Mouse (Mus musculus): ENCODE measurements at regions not wholly inside any gene's neighbourhood (a gene's known extent, or its start where the extent isn't known, plus 50 kb on each side); places are given as distances from the start of the nearest gene placed in this dataset.

DNA sequence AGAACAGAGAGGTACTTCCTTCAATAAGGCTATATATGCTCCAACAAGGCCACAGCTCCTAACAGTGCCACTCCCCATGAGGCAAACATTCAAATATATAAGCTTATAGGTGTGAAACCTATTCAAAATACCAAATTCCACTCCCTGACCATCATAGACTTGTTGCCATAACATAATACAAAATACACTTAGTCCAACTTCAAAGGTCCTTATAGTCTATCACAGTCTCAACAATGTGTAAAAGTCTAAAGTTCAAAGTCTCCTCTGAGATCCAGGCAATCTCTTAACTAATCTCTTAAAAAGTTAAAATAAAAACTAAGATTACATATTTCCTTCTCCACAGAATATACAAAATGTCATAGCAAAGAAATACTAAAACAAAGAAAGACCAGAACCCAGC, 574.5 kb downstream of the Hs3st4 start:
- Histone ChIP-seq H3K4me2 (ENCODE audit: low read length) (no peak overlapping the region), H3K4me3 (replicated peaks; ENCODE audit: low read depth, low read length) (no peak overlapping the region), H3K4me1 (replicated peaks; ENCODE audit: insufficient read depth, low read length) (no peaks in the 10 kb centered on the region), H3K27ac (no peak overlapping the region), H3K9me3 (replicated peaks; ENCODE audit: low read length) (no peaks in the 10 kb centered on the region), H3K9ac (ENCODE audit: low read depth, low read length) (no peak overlapping the region), H3K27me3 (ENCODE audit: insufficient read depth, low read length) (no peaks in the 10 kb centered on the region), H3K36me3 (ENCODE audit: insufficient read depth, low read length) (no peaks in the 10 kb centered on the region)
- TF ChIP-seq CTCF (IDR thresholded peaks at IDR 0.05; ENCODE audit: low read depth), result no peak
- DNase-seq (ENCODE audit: low spot score), result no peak
- ATAC-seq (replicated peaks; ENCODE audit: low FRiP score, low read depth), result no peak

DNA sequence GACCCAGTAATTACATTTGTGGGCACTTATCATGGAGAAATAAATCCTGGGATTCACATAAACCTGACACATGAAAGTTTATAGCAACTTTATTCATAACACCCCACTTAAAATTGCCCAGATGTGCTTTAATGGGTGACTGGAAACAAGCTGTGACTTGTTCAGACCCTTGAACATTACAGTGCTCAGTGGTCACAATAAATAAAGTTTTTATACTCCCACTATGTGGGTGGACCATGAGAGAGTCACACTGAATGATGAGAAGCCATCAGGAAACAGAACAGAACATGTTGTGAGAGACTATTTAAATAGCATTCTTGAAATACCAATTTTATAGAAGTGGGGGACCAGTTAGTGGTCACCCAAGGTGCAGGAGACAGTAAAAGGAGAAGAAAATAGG, 588.1 kb downstream of the Hs3st4 start:
- Histone ChIP-seq H3K27me3 (ENCODE audit: insufficient read depth, low read length) (no peaks in the 10 kb centered on the region), H3K9me3 (replicated peaks; ENCODE audit: low read length) (no peaks in the 10 kb centered on the region), H3K4me3 (replicated peaks; ENCODE audit: low read depth, low read length) (no peak overlapping the region), H3K4me2 (ENCODE audit: low read length) (no peak overlapping the region), H3K9ac (ENCODE audit: low read depth, low read length) (no peak overlapping the region), H3K4me1 (replicated peaks; ENCODE audit: insufficient read depth, low read length) (no peaks in the 10 kb centered on the region), H3K36me3 (ENCODE audit: insufficient read depth, low read length) (no peaks in the 10 kb centered on the region), H3K27ac (no peak overlapping the region)
- DNase-seq (ENCODE audit: low spot score), result no peak
- no peak for ATAC-seq (replicated peaks; ENCODE audit: low FRiP score, low read depth)
- no peak for TF ChIP-seq CTCF (IDR thresholded peaks at IDR 0.05; ENCODE audit: low read depth)

DNA sequence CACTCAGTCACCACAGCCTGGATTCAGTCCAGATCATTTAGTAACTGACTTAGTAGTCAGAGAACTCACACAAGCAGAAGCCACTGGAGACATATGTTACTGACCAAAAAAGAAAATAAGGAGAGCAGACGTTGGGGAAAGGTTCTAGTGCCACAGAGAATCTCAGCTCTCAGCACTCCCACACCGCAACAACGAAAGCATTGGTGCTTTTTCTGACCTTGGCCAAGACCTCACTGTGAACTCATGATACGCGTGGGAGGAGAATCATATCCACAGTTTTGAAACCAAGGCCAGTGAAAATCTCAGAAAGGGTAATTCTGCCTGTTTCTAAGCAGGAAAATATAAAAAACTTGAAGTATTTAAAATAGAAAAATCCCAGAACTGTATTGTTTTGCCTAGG, 591.0 kb downstream of the Hs3st4 start:
- no peak overlapping the region for H3K9ac ChIP-seq (ENCODE audit: low read depth, low read length)
- no peak for ATAC-seq (replicated peaks; ENCODE audit: low FRiP score, low read depth)
- H3K4me2 ChIP-seq (ENCODE audit: low read length), result no peak overlapping the region
- no peak for TF ChIP-seq CTCF (IDR thresholded peaks at IDR 0.05; ENCODE audit: low read depth)
- no peak overlapping the region for H3K27ac ChIP-seq
- H3K4me1 ChIP-seq (replicated peaks; ENCODE audit: insufficient read depth, low read length), result no peaks in the 10 kb centered on the region
- 52% methylated on average over 5 of the region's 5 CpGs for WGBS
- DNase-seq (ENCODE audit: low spot score), result no peak
- no peak overlapping the region for H3K4me3 ChIP-seq (replicated peaks; ENCODE audit: low read depth, low read length)
- H3K9me3 ChIP-seq (replicated peaks; ENCODE audit: low read length), result no peaks in the 10 kb centered on the region
- no peaks in the 10 kb centered on the region for H3K36me3 ChIP-seq (ENCODE audit: insufficient read depth, low read length)
- no peaks in the 10 kb centered on the region for H3K27me3 ChIP-seq (ENCODE audit: insufficient read depth, low read length)

- Histone ChIP-seq H3K4me2 (ENCODE audit: low read length) (no peak overlapping the region), H3K36me3 (ENCODE audit: insufficient read depth, low read length) (no peaks in the 10 kb centered on the region), H3K9ac (ENCODE audit: low read depth, low read length) (no peak overlapping the region), H3K27ac (no peak overlapping the region), H3K4me1 (replicated peaks; ENCODE audit: insufficient read depth, low read length) (no peaks in the 10 kb centered on the region), H3K9me3 (replicated peaks; ENCODE audit: low read length) (no peaks in the 10 kb centered on the region), H3K27me3 (ENCODE audit: insufficient read depth, low read length) (no peaks in the 10 kb centered on the region), H3K4me3 (replicated peaks; ENCODE audit: low read depth, low read length) (no peak overlapping the region)
- ATAC-seq (replicated peaks; ENCODE audit: low FRiP score, low read depth) (no peak), DNase-seq (ENCODE audit: low spot score) (no peak)
- TF ChIP-seq CTCF (IDR thresholded peaks at IDR 0.05; ENCODE audit: low read depth), result no peak
- WGBS, result 87% methylated on average over 2 of the region's 2 CpGs
These were observed 598.7 kb downstream of the Hs3st4 start for GRCm38 (mm10) chr7:124581342-124581741.

DNA sequence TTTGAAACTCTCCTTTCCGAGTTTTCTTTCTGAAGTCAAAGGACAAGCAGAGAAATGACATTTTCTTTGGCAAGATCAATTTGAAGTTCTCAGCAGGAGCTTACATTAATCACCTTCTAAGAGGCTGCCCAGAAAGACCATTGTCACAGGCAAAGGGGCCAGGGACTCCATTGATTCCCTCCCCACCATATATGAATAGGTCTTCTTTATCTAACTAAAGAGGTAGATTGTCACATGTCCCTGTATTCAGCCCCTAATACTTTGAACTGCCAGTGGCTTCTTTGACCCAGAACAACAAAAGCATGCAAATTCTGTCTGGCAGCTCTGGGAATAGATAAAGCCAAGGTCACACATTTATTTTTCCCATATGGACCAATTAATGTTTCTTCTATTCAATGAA, 602.6 kb downstream of the Hs3st4 start:
- ATAC-seq (replicated peaks; ENCODE audit: low FRiP score, low read depth) (no peak), DNase-seq (ENCODE audit: low spot score) (no peak)
- H3K4me2 ChIP-seq (ENCODE audit: low read length), result no peak overlapping the region
- H3K36me3 ChIP-seq (ENCODE audit: insufficient read depth, low read length), result no peaks in the 10 kb centered on the region
- no peak for TF ChIP-seq CTCF (IDR thresholded peaks at IDR 0.05; ENCODE audit: low read depth)
- H3K4me1 ChIP-seq (replicated peaks; ENCODE audit: insufficient read depth, low read length), result no peaks in the 10 kb centered on the region
- no peak overlapping the region for H3K4me3 ChIP-seq (replicated peaks; ENCODE audit: low read depth, low read length)
- 83% methylated on average over 1 of the region's 1 CpGs for WGBS
- H3K27me3 ChIP-seq (ENCODE audit: insufficient read depth, low read length), result no peaks in the 10 kb centered on the region
- H3K27ac ChIP-seq, result no peak overlapping the region
- H3K9me3 ChIP-seq (replicated peaks; ENCODE audit: low read length), result no peaks in the 10 kb centered on the region
- no peak overlapping the region for H3K9ac ChIP-seq (ENCODE audit: low read depth, low read length)

GRCm38 (mm10) chr7:124591369-124591768, 608.7 kb downstream of the Hs3st4 start:
- Histone ChIP-seq H3K36me3 (ENCODE audit: insufficient read depth, low read length) (no peaks in the 10 kb centered on the region), H3K27ac (no peak overlapping the region), H3K4me2 (ENCODE audit: low read length) (no peak overlapping the region), H3K27me3 (ENCODE audit: insufficient read depth, low read length) (no peaks in the 10 kb centered on the region), H3K4me3 (replicated peaks; ENCODE audit: low read depth, low read length) (no peak overlapping the region), H3K9me3 (replicated peaks; ENCODE audit: low read length) (no peaks in the 10 kb centered on the region), H3K4me1 (replicated peaks; ENCODE audit: insufficient read depth, low read length) (no peaks in the 10 kb centered on the region), H3K9ac (ENCODE audit: low read depth, low read length) (no peak overlapping the region)
- ATAC-seq (replicated peaks; ENCODE audit: low FRiP score, low read depth), result no peak
- DNase-seq (ENCODE audit: low spot score), result no peak
- TF ChIP-seq CTCF (IDR thresholded peaks at IDR 0.05; ENCODE audit: low read depth), result no peak

- no peaks in the 10 kb centered on the region for H3K27me3 ChIP-seq (ENCODE audit: insufficient read depth, low read length)
- no peak for TF ChIP-seq CTCF (IDR thresholded peaks at IDR 0.05; ENCODE audit: low read depth)
- 0 out of 2 replicates have a peak overlapping the region, but pooled peaks have one; percentile 10 for H3K27ac ChIP-seq
- no peak overlapping the region for H3K9ac ChIP-seq (ENCODE audit: low read depth, low read length)
- no peak overlapping the region for H3K4me3 ChIP-seq (replicated peaks; ENCODE audit: low read depth, low read length)
- H3K4me2 ChIP-seq (ENCODE audit: low read length), result no peak overlapping the region
- peak; percentile 79 for DNase-seq (ENCODE audit: low spot score)
- 0 out of 2 replicates have a peak, but pooled peaks have one; percentile 33 for ATAC-seq (replicated peaks; ENCODE audit: low FRiP score, low read depth)
- no peaks in the 10 kb centered on the region for H3K36me3 ChIP-seq (ENCODE audit: insufficient read depth, low read length)
- H3K9me3 ChIP-seq (replicated peaks; ENCODE audit: low read length), result no peaks in the 10 kb centered on the region
- no peaks in the 10 kb centered on the region for H3K4me1 ChIP-seq (replicated peaks; ENCODE audit: insufficient read depth, low read length)
These were observed 610.8 kb downstream of the Hs3st4 start for GRCm38 (mm10) chr7:124593462-124593861.
